Mouse (Mus musculus) embryo, embryonic 9.5 days (tissue): ENCODE measurements around the gene Tnip1.

Source experiments
- DNase-seq: peaks from one replicate; pipeline ENCODE4 v3.0.0-alpha.2; 2017; ENCODE audit errors: extremely low spot score

Tnip1 gene

DNA sequence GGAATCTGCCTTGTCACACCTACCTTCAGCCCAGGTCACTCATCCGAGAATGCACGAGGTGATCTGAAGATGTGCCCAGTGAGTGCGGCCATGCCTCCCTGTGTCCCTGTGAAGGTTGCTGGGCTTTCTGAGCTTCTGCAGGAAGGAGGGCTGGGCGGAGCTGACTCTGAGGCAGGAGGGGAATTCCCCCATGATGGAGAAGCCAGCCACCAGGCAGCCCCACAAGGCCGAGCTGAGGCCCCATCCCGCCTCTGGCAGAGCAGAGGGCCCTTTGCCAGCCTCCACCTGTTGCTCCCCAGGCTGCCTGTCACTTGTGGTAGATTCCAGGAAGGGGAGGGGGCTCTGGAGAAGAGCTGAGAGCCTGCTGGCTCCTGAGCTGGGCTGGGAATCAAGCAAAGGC, at the start of gene Tnip1:
Tnip1 (minus strand) TSS at position 108 of the 400 bp plus-strand sequence.
- no peak for DNase-seq

DNA sequence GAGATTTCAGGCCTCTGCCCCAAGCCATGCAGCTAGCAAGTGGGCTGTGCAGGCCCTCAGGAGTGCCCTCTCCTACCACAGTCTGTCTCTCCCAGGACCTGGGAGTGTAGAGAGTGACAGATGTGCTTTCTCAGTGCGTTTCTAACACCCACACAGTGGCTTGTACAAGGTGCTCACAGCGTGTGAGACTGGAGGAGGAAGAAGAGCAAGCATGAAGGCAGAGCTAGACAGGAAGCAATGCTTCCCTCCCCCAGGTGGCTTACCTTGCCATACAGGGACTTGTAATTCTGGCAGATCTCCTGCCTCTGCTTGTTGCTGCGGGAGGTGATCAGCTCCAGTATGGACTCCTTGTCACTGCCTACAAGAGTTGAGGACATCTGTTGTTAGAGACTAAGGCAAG, 48.7 kb upstream of the Tnip1 start:
- no peak for DNase-seq

DNA sequence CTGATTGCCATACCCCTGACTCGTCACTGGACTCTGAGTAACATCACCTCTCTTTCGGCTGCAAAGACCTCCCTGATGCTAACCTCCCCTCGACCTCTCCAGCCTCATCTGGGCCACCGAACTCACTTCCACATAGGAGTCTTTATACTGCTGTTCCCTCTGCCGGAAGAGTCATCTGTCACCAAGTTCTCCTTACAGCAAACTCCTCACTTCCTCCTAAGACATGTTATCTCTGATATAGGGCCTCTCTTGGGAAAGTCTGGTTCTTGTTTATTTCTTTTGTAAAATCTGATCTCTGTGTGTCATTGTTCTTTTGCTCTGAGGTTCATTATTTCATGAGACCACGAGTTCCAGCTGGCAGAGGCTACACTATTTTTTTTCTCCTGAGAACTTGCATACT, 45.5 kb upstream of the Tnip1 start:
- no peak for DNase-seq

DNA sequence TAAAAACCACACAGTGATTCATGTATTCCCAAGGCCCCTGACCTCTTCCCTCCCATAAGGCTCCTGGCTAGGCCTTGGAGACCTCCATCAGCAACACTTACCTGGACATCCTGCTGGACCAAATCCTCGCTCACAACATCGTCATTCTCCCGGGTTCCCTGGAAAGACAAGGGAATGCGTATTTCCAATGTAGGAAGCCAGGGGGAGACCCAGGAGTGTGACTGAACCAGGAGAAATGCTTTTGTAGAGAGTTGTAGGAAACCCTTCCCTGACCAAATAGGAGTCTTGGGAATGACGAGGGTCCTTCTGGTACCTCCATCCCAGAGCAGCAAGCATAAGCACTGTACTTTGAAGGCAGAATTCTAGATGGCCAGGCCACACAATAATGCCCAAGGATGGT, 43.0 kb upstream of the Tnip1 start:
- DNase-seq, result no peak

DNA sequence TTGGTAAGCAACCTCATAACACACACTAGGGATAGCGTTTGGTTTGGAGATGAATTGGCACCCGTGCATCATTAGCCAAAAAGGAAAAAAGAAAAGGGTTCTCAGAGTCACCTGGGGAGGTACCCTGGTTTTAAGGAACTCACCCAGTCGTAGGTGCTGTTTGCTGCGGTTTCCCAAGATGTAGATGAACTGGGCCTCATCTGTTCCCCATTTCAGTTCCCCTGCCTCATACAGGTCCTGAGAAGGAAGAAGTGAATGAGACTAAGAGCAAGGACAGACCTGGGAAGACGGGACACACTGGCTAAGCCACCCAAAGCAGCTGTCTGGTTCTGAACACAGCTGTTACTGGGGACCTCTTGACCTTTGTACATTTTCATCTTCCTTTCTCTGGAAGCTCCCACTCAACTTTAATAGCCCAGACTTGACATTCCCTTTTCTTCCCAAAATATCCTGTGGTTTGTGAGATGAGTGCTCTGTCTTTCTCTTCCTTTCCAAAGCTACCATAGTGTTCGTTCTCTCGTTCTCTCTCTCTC, 42.3 kb upstream of the Tnip1 start:
- no peak for DNase-seq

DNA sequence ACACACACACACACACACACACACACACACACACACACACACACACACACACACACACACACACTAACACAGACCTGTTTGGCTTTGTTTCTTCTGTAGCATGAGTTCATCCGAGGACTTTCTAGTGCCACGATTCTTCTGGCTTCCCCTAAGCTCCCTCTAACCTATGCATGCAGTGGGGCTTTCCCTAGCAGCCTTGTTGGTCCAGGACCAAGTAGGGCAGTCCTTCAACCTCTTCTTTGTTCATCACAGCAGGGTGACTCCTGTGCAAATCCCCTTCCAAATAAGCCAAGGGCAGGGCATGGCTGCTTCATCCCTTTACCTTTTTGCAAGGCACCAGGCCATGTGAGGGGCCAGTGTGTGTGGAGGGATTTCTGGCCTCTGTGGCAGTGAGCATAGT, 36.0 kb upstream of the Tnip1 start:
- no peak for DNase-seq

DNA sequence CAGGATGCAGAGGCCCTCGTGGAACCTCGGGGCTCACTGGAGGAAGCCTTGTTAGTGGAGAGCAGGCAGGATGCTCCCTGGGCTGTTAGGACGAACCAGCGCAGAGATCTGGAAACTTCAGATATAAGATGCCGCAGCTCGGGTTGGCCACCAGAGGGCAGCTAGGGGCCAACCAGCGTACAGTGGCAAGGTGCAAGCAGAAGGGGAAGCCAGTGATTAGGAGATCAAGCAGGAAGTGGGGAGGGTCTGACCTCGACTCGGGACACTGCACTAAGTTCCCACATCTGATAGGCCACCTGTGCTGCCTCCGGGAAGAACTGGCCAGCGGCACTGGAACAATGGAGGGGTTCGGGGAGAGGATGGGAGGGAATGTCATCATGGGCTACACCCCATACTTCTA, 35.6 kb upstream of the Tnip1 start:
- DNase-seq, result peak; percentile 64

DNA sequence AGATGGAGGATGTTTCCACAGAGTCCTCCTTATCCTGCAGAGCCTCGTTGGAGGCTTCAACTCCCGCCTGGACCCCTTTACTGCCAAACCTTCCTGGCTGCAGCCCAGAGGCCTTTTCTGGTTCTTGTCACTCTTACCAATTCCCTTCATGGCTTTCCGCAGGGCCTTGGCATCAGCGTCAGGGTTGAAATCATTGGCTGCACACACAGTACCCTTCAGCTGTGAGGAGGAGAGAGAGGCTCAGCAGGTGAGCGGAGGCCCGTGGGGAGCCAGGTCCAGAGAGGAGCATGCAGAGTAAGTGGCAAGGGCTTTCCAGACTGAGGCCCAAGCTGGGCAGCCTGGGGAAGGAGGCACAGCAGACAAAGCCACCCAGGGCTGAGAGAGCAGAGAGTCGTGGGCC, 33.5 kb upstream of the Tnip1 start:
- DNase-seq, result no peak

DNA sequence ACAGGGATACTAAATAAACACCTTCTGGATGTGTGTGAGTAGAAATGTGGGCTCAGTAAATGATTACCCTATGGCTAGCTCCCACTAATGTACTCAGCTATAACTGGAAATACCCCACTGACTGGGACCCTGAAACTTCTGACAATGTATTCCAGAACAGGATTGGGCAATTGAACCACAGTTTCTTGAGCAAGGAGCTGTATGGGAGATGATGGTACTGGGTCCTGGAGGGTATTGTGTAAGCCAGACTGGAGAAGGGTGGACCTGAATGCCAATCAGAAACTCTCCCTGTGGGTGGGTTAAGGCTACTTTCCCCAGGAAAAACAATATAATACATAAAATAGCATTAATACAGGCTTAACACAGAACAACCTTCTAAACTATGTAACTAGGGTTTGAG, 27.2 kb upstream of the Tnip1 start:
- DNase-seq, result no peak

DNA sequence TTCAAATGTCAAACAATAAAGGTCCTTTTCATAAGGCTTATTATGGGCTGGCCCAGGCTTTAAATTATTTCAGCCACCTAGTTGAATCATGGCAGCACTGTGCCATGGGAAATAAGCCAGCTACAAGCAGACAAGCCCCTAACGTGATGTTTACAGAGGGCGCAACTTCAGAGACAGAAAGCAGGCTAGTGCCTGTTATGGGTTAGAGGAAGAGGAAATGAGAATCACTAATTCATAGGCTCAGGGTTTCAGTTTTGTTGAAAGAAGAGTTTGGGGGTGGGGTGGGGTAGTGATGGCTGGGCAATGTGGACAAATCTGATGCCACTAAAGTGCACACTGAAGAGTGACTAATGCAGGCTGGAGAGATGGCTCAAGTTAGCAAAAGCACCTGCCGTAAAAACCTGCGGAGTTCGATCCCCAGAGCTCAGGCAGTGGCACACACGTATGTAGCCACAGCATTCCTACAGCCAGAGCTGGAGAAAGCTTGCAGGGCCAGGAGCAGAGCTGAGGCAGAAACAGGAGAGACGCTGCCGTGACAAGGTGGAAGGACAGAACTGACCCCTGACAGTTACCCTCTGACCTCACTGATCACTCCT, 26.1 kb upstream of the Tnip1 start:
- DNase-seq, result no peak

DNA sequence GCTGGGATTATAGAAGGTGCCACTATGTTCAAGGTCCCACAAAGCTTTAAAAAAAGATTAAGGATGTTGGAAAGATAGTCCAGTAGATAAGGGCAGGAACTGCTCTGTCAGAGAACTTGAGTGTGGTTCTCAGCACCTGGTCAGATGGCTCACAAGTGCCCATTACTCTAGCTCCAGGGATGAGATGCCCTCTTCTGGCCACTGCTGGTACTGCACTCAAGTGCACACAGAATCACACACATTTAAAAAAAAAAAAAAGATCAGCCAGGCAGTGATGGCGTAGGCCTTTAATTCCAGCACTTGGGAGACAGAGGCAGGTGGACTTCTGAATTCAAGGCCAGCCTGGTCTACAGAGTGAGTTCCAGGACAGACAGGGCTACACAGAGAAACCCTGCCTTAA, 25.3 kb upstream of the Tnip1 start:
- no peak for DNase-seq

DNA sequence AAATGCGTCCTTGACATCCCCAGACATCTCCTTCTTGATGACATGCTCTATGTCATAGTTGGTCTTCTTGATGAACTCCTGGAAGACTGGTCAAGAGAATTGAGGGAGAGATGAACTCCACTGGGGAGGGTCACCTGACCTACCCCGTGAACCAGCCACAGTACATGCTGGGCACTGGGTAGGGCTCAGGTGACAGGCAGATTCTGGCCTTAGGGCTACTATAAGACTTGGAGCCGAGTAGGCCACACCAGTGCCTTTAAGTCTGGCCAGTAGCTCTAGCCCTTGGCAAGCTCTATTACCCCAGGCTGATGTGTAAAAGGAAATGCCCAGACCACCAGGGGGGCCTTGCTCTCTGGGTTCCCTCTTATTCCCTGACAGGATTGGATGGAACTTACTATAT, 22.4 kb upstream of the Tnip1 start:
- no peak for DNase-seq

DNA sequence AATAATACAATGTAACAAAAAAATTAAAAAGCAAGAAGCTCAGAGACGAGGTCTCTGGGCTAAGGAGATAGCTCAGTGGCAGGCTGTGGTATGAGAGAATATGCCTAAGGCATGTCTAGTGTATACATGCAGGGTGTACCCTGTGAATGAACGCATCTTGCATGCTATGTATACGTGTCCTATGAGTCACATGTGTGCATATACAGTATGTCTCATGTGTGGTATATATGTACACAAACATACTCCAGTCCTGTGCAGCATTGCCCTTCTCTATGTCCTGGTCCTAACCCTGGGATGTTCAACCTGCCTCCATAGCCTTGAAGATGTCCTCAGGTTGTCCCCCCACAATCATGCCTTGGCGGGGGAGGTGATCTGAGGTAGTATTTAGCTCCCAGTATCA, 21.9 kb upstream of the Tnip1 start:
- DNase-seq, result no peak

DNA sequence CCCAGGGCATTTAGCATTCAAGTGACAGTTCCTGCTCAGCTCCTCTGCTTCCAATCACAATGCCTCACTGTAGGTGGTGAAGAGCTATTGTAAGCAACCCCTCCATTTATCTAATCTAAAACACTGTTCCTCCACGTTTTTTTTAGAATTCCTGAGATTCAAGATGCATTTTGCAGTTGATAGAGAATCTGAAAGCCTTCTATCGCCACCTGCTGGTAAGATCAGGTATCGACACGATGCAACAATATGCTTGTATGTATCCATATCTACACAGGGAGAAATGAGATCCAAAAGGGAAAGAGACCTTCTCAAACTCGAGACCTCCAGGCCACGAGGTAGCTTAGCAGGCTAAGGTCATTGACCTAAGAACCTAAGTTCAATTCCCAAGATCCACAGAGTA, 21.4 kb upstream of the Tnip1 start:
- peak; percentile 78 for DNase-seq

DNA sequence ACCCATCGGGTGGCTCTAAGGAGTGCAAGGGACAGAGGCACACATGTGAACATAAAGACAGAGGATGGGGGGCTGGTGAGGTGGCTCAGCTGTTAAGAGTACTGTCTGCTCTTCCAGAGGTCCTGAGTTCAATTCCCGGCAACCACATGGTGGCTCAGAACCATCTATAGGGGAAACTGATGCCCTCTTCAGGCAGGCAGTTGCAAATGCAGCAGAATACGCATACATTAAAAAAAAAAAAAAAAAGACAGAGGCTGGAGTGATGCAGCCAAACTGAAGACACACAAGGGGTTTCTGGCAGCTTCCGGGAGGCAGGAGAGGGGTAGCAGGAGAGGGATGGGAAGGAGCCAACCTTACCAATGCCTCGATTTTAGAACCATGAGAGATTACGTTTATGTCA, 19.8 kb upstream of the Tnip1 start:
- DNase-seq, result no peak

DNA sequence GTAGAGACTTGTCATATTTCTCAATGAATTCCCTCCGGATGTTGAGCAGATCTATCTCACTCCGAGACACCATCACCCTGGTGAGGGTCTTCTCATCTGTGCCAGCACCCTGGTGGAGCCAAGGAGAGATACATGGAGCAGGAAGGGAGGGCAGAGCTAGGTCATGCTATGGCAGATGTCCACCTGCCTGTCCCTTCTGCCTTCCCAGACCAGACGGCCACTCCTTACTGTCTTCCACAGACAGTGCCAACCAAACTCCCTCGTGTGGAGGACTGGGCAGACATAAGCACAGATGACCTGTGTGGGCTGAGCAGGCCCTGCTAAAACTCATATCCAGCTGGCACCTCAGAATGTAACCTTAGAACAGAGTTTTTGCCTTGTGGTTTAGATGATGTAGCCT, 18.9 kb upstream of the Tnip1 start:
- no peak for DNase-seq

DNA sequence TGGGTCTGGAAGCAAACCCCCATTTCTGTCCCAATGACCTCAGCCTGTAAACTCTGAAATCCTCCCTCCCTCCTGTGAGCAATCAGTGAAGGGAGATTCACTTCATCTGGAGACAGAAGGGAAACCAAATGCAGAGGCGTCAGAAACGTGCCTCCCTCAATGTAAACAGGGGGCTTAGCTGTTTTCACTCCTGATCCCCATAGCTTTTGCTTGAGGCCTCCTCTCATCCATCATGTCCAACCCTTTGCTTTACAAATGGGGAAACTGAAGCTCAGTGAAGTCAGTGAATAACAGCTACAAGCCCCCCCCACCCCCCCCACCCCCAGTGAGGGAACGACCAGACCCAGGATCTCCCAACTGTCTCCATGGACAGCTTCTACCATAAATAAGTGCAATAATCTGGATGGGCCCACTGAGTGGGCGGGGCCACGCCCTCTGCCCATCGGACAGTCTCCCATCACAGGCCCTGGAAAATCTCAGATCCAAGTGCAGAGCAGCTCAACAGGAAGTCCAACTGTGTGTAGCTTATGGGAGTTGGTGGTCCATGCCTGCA, 14.7 kb upstream of the Tnip1 start:
- DNase-seq, result no peak

DNA sequence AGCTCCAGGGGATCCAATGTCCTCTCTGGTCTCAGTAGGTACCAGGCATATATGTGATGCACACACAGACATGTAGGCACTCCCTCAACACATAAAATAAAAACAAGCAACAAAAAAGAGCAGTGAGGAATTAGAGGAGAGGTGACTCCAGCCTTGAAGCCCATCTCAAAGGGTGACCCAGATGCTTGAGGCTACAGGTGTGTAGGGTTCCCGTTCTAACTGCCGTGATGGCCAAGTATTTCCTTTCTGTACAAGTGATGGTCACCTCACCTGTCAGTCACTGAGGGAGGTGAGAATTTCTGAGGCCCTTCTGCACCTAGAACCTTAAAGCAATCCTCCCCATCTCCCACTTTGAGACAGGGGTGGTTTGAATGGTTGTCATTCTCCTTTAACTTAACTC, 13.6 kb upstream of the Tnip1 start:
- DNase-seq, result no peak

DNA sequence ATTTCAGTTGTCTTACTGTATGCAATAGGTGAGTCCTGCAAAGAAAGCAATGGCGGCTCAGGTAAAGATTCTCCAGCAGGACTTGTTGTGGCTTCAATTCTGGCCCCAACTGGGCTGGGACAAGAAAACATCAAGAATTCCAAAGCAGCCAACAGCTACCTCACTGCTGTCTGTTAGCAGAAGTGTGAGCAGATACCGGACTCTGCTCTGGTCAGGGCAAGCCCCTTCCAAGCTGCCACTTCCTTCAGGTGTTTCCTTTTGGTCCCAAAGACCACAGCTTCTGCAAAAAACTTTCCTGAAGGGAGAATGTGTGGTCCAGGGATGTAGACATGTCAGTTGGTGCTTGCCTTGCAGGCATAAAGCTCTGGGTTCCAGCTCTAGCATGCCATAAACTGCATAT, 13.0 kb upstream of the Tnip1 start:
- no peak for DNase-seq

DNA sequence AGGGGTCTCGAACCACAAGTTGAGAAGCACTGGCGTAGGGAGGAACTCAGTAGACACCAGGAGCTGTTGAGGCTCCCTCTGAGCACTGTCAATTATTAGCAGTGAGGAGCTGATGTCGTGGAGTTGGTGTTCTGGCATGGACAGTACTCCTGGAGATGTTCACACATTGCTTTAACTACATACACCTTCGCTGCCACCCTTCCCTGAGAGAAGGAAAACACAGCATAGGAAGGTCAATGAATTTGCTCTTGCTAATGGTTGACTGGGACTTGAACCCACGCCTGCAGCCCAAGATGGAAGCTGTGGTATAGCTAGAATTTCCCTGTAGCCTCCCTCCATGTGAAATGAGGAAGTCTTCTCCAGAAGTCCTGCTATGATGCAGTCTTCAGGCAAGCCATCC, 12.6 kb upstream of the Tnip1 start:
- DNase-seq, result no peak

DNA sequence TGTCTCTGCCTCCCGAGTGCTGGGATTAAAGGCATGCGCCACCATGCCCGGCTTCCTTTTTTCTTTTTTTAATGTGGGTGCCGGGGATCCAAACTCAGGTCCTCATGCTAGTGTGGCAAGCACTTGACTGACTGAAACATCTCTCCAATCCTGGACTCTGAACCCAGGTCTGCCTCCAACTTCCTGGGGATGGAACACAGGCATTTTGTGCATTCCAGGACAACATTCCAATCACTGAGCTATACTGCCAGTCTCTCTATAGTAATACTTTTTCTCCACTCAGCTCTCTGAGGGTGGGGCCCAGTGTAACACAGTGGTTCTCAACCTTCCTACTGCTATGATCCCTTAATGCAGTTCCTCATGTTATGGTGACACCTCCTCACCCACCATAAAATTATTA, 11.9 kb upstream of the Tnip1 start:
- DNase-seq, result no peak

DNA sequence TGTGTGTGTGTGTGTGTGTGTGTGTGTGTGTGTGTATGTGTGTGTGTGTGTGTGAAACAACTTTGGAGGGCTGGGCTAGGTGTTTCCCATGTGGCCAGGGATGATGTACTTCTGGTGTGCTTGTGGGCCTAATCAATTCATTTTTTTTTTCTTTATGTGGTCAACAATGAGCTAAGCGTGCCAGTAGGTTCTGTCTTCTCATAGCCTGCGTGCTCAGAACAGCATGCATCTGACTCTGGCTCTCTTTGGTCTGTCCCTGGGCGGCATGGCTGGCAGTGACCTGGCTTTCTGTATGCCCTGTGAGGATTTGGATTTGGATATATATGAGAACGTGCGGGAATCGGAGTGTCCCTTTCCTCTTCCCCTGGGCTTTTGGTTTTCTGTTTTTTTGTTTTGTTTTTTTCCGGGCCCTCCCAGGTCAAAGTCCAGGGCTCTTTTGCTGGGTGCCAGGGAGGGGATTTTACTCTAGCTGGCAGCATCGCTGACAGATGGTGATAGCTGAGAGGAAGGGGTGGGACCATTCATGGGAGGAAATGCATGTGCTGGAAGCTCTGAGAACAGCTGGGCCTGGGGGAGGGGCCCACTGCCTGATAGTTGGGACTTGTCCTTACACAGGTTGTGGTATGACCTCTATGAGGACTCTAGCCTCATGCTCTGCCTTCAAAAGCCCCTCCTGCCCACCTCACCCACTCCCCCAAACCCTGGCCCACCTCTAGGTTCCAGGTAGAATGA, 10.9 kb upstream of the Tnip1 start:
- peak; percentile 37 for DNase-seq

DNA sequence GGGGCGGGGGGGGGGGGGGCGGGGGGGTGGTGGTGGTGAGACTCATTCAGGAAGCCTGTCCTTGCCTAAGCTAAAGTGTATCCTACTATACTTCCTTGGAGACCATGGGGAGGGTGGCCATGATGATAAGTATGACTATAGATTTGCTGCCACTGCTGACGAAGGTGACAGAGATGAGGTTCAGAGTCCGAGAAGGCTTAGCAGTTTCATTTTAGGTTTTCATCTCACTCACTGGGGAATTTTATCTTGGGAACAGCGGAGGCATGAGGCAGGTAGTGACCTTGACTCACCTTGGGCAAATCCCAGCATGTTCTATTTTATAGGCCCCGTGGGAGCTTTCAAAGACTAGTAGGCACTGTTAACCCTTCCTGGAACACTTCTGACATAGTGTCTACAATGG, 10.1 kb upstream of the Tnip1 start:
- DNase-seq, result no peak
